Mouse (Mus musculus) v-Abl transformed pro-B cells (cell line): ENCODE data around the gene Fam118a.
"Not testable (repeated sequence)": the region's sequence is repeated elsewhere in the genome, so short reads cannot be mapped to it uniquely, and the experiment has no call there.

ENCODE experiments used
- in situ Hi-C, 2 experiments: fragments of 400-800 bp; cut with MboI; formaldehyde crosslinking; loops; one replicate each; pipeline ENCODE4 v1.15.1; 2025; ENCODE audit not compliant: unreplicated experiment in 2 of 2

Fam118a gene

GRCm38 (mm10) chr15:85011895-85012661 is 16.7 kb upstream of the Fam118a start:
- in situ Hi-C loops, result no loop called here

GRCm38 (mm10) chr15:85012662-85013054 is 16.1 kb upstream of the Fam118a start:
- in situ Hi-C loops, result no loop called here

GRCm38 (mm10) chr15:85015771-85016170 is 13.0 kb upstream of the Fam118a start:
- in situ Hi-C loops, result no loop called here

GRCm38 (mm10) chr15:85016951-85017664 is 11.6 kb upstream of the Fam118a start, which contains the start of gene Upk3a:
Gene Upk3a (plus strand): TSS chr15:85017141.
- in situ Hi-C loops, result no loop called here

- in situ Hi-C loops, result no loop called here
Observed at GRCm38 (mm10) chr15:85022211-85022610, 6.5 kb upstream of the Fam118a start.

GRCm38 (mm10) chr15:85026197-85026596 is 2.6 kb upstream of the Fam118a start:
- in situ Hi-C loops, result no loop called here

GRCm38 (mm10) chr15:85027740-85028139 is 1.0 kb upstream of the Fam118a start:
- in situ Hi-C loops, result no loop called here

GRCm38 (mm10) chr15:85030643-85031042 is 1.9 kb downstream of the Fam118a start:
- in situ Hi-C loops, result not testable (repeated sequence)

GRCm38 (mm10) chr15:85031866-85032265 is 3.1 kb downstream of the Fam118a start:
- in situ Hi-C loops, result no loop called here

- in situ Hi-C loops, result not testable (repeated sequence)
Observed at GRCm38 (mm10) chr15:85033916-85034315, 5.2 kb downstream of the Fam118a start.

- in situ Hi-C loops, result loop anchor here (5.0 kb wide), 1 partner anchor 39 kb away; no protein-coding TSS in a partner anchor
Observed at GRCm38 (mm10) chr15:85036566-85037342, 8.0 kb downstream of the Fam118a start.

GRCm38 (mm10) chr15:85037343-85037690 is 8.6 kb downstream of the Fam118a start:
- in situ Hi-C loops, result loop anchor here (5.0 kb wide), 1 partner anchor 40 kb away; no protein-coding TSS in a partner anchor

GRCm38 (mm10) chr15:85041546-85042225 is 12.9 kb downstream of the Fam118a start:
- in situ Hi-C loops, result loop anchor here (5.0 kb wide), 2 partner anchors 109 to 119 kb away; partner anchors contain the start of genes Gm29666 (in 1 of the 2) and Nup50 (in 1 of the 2)

- in situ Hi-C loops, result loop anchor here (5.0 kb wide), 2 partner anchors 110 to 120 kb away; partner anchors contain the start of genes Gm29666 (in 1 of the 2) and Nup50 (in 1 of the 2)
Observed at GRCm38 (mm10) chr15:85042361-85042954, 13.7 kb downstream of the Fam118a start.

GRCm38 (mm10) chr15:85043116-85043515 is 14.4 kb downstream of the Fam118a start:
- in situ Hi-C loops, result loop anchor here (5.0 kb wide), 2 partner anchors 111 to 121 kb away; partner anchors contain the start of genes Gm29666 (in 1 of the 2) and Nup50 (in 1 of the 2)

GRCm38 (mm10) chr15:85043761-85044160 is 15.0 kb downstream of the Fam118a start:
- in situ Hi-C loops, result loop anchor here (5.0 kb wide), 2 partner anchors 111 to 121 kb away; partner anchors contain the start of genes Gm29666 (in 1 of the 2) and Nup50 (in 1 of the 2)

GRCm38 (mm10) chr15:85046230-85046950 is 17.6 kb downstream of the Fam118a start:
- in situ Hi-C loops, result no loop called here

GRCm38 (mm10) chr15:85047865-85048264 is 19.1 kb downstream of the Fam118a start:
- in situ Hi-C loops, result no loop called here

- in situ Hi-C loops, result no loop called here
Observed at GRCm38 (mm10) chr15:85049758-85050157, 21.0 kb downstream of the Fam118a start.
